In the genomic region with DNA sequence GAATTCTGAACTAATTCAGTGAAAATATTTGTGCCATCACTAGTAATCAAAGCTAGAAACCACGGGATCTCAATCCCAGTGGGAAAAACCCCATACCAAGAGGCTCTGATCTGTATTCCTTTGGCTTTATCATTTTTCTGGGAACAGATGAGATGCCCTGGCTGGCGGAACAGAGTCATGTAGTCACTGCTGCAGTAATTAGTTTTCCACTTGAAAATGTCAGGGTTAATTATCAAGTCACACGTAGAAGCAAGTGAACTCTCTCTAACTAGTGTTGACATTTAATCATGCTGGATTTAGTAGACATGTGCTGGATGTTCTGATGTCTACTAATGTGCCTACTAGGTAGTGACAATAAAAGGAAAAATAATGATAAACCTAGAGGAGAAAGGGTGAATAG, we compare ENCODE assay signal across 18 mouse cellular contexts.
"Had no signal": no experiment of that assay in that cellular context is flagged by ENCODE, and none has a peak within 500 bp of the region (broad histone marks: within the 10 kb centered on the region; RNA-seq: fewer than 3 reads in every experiment).

No protein-coding gene starts in this region.

- H3K9ac ChIP-seq: liver, embryonic 14.5 days; lung, embryonic 14.5 days; midbrain, embryonic 12.5 days; midbrain, embryonic 15.5 days; neural tube, embryonic 13.5 days; neural tube, embryonic 15.5 days had no signal

- H3K36me3 ChIP-seq: midbrain, embryonic 10.5 days; midbrain, embryonic 12.5 days; midbrain, embryonic 15.5 days; neural tube, embryonic 13.5 days; neural tube, embryonic 15.5 days had no signal

- H3K27ac ChIP-seq: liver, embryonic 14.5 days; midbrain, embryonic 10.5 days; midbrain, embryonic 12.5 days; midbrain, embryonic 15.5 days; neural tube, embryonic 13.5 days; neural tube, embryonic 15.5 days had no signal

- H3K4me1 ChIP-seq: midbrain, embryonic 10.5 days; midbrain, embryonic 12.5 days; midbrain, embryonic 15.5 days; neural tube, embryonic 13.5 days; neural tube, embryonic 15.5 days had no signal

- H3K4me3 ChIP-seq: midbrain, embryonic 10.5 days; midbrain, embryonic 12.5 days; midbrain, embryonic 15.5 days; myocyte; neural tube, embryonic 13.5 days; neural tube, embryonic 15.5 days had no signal

- DNase-seq: lung, adult 18-20 months; lung, embryonic 14.5 days; lung, postnatal 10 days; lung, postnatal 4 days; right cerebral cortex, adult 18-20 months; right cerebral cortex, postnatal 25 days; right cerebral cortex, postnatal 4 days; spleen, adult 18-20 months; thymus, adult 2 months; thymus, postnatal 25 days; thymus, postnatal 4 days had no signal

- H3K27me3 ChIP-seq: midbrain, embryonic 12.5 days; midbrain, embryonic 15.5 days; neural tube, embryonic 13.5 days; neural tube, embryonic 15.5 days had no signal
